Mouse (Mus musculus) left cerebral cortex, postnatal 10 days (tissue): ENCODE data around the gene Cnot1. TPM values are rescaled to one million over a fixed set of nuclear protein-coding genes. Genes with fewer than 3 reads are reported as not detected.
A peak's percentile ranks its signal among the peaks of the same experiment; 100 is the strongest.

Experiments
- DNase-seq, 2 experiments: peaks; one replicate each; pipeline ENCODE4 v3.0.0; 2021 to 2022; ENCODE audit warnings: low spot score in 2 of 2, mixed read lengths in 1 of 2; ENCODE audit errors: extremely low spot score in 1 of 2
- intact Hi-C: fragments of 180-260 bp; cut with DNase I; formaldehyde crosslinking; loops from one replicate; pipeline ENCODE4 v1.15.1; 2025
- total RNA-seq, 2 experiments: library from RNA; stranded (reverse); gene quantifications; 2 replicates each; pipeline ENCODE4 v1.2.3; 2021

Gene Cnot1
- total RNA-seq, 2 experiments from 2014 or later = 136 to 146 TPM

GRCm38 (mm10) chr8:95781085-95781484 lies 26.2 kb downstream of the Cnot1 start:
- intact Hi-C loops = no loop called here
- DNase-seq = no peak

- no peak for DNase-seq
- intact Hi-C loops = no loop called here
Observed at GRCm38 (mm10) chr8:95764133-95764532, 43.1 kb downstream of the Cnot1 start.

GRCm38 (mm10) chr8:95760323-95760722 lies 46.9 kb downstream of the Cnot1 start:
- intact Hi-C loops = no loop called here
- DNase-seq = no peak

- intact Hi-C loops = no loop called here
- DNase-seq = no peak
Observed at GRCm38 (mm10) chr8:95751924-95752323, 55.3 kb downstream of the Cnot1 start.

GRCm38 (mm10) chr8:95748028-95748427 lies 59.2 kb downstream of the Cnot1 start:
- DNase-seq = no peak
- intact Hi-C loops = no loop called here

GRCm38 (mm10) chr8:95741732-95742131 lies 65.5 kb downstream of the Cnot1 start:
- no peak for DNase-seq
- intact Hi-C loops = no loop called here

GRCm38 (mm10) chr8:95738596-95738995 lies 68.7 kb downstream of the Cnot1 start:
- no peak for DNase-seq
- intact Hi-C loops = no loop called here

- intact Hi-C loops = no loop called here
Observed at GRCm38 (mm10) chr8:95727625-95728024, 79.6 kb downstream of the Cnot1 start.

GRCm38 (mm10) chr8:95716546-95717335 lies 90.5 kb downstream of the Cnot1 start:
- intact Hi-C loops = loop anchor here (10.0 kb wide), 2 partner anchors 232 to 372 kb away; no protein-coding TSS in a partner anchor
- DNase-seq = no peak

More at GRCm38 (mm10) chr8:95727625-95728024, 79.6 kb downstream of the Cnot1 start:
- DNase-seq = no peak

- intact Hi-C loops = loop anchor here (10.0 kb wide), 2 partner anchors 231 to 371 kb away; no protein-coding TSS in a partner anchor
- DNase-seq = peak; percentile 77 to 92
Observed at GRCm38 (mm10) chr8:95715676-95716531, 91.4 kb downstream of the Cnot1 start, which contains the start of gene Setd6. TSS of gene Setd6 (plus strand) at chr8:95715881.

GRCm38 (mm10) chr8:95714837-95715413 lies 92.3 kb downstream of the Cnot1 start:
- intact Hi-C loops = loop anchor here (10.0 kb wide), 2 partner anchors 230 to 370 kb away; no protein-coding TSS in a partner anchor
- no peak for DNase-seq

GRCm38 (mm10) chr8:95714367-95714766 lies 92.9 kb downstream of the Cnot1 start:
- no peak for DNase-seq
- intact Hi-C loops = loop anchor here (10.0 kb wide), 2 partner anchors 230 to 370 kb away; no protein-coding TSS in a partner anchor

- intact Hi-C loops = loop anchor here (10.0 kb wide), 2 partner anchors 229 to 369 kb away; no protein-coding TSS in a partner anchor
- peak in 1 of 2 experiments; percentile 64 for DNase-seq
Observed at GRCm38 (mm10) chr8:95713100-95714010, 93.9 kb downstream of the Cnot1 start.

GRCm38 (mm10) chr8:95712395-95712794 lies 94.9 kb downstream of the Cnot1 start:
- no peak for DNase-seq
- intact Hi-C loops = loop anchor here (10.0 kb wide), 2 partner anchors 228 to 368 kb away; no protein-coding TSS in a partner anchor

GRCm38 (mm10) chr8:95711029-95711428 lies 96.2 kb downstream of the Cnot1 start:
- intact Hi-C loops = loop anchor here (10.0 kb wide), 2 partner anchors 226 to 366 kb away; no protein-coding TSS in a partner anchor
- DNase-seq = no peak

GRCm38 (mm10) chr8:95709579-95709978 lies 97.7 kb downstream of the Cnot1 start:
- intact Hi-C loops = no loop called here
- DNase-seq = no peak

GRCm38 (mm10) chr8:95704538-95704937 lies 102.7 kb downstream of the Cnot1 start:
- peak in 1 of 2 experiments; percentile 34 for DNase-seq
- intact Hi-C loops = no loop called here
